Mouse (Mus musculus): ENCODE measurements around the gene Gm37240. TPM values are rescaled to one million over a fixed set of nuclear protein-coding genes. Genes with fewer than 3 reads are reported as not detected.
A peak's percentile ranks its signal among the peaks of the same experiment; 100 is the strongest.

Gm37240 gene
- polyA plus RNA-seq, 1 experiment from 2014 or later: 3.2 TPM

- Histone ChIP-seq H3K27me3 (ENCODE audit: control insufficient read depth, insufficient read depth, low read length) (peaks cover 26% of the 10 kb centered on the region), H3K4me1 (ENCODE audit: control insufficient read depth, insufficient read depth, low read length) (peaks cover 3% of the 10 kb centered on the region; the same call in 1 of the 2 replicates), H3K9ac (replicated peaks; ENCODE audit: low read length) (no peak overlapping the region), H3K4me3 (ENCODE audit: low read depth, low read length) (no peak overlapping the region), H3K9me3 (replicated peaks; ENCODE audit: control insufficient read depth, low read length) (no peaks in the 10 kb centered on the region), H3K36me3 (replicated peaks; ENCODE audit: control insufficient read depth, insufficient read depth, low read depth, low read length) (no peaks in the 10 kb centered on the region), H3K4me2 (ENCODE audit: low read depth, low read length) (no peak overlapping the region), H3K27ac (replicated peaks; ENCODE audit: low read depth, low read length) (no peak overlapping the region)
- 72% methylated on average over 6 of the region's 6 CpGs for WGBS
- ATAC-seq (replicated peaks; ENCODE audit: insufficient number of reproducible peaks, low FRiP score, low TSS enrichment, low read depth) (no peak), DNase-seq (ENCODE audit: low spot score) (no peak)
These were observed 1405.2 kb downstream of the Gm37240 start for GRCm38 (mm10) chr3:84482121-84482520.

GRCm38 (mm10) chr3:84481104-84481503 lies 1406.2 kb downstream of the Gm37240 start:
- H3K9me3 ChIP-seq (replicated peaks; ENCODE audit: control insufficient read depth, low read length): no peaks in the 10 kb centered on the region
- peaks cover 3% of the 10 kb centered on the region; the same call in 1 of the 2 replicates for H3K4me1 ChIP-seq (ENCODE audit: control insufficient read depth, insufficient read depth, low read length)
- peaks cover 26% of the 10 kb centered on the region for H3K27me3 ChIP-seq (ENCODE audit: control insufficient read depth, insufficient read depth, low read length)
- 3% methylated on average over 11 of the region's 11 CpGs for WGBS
- DNase-seq (ENCODE audit: low spot score) (peak; percentile 63), ATAC-seq (replicated peaks; ENCODE audit: insufficient number of reproducible peaks, low FRiP score, low TSS enrichment, low read depth) (no peak)
- H3K9ac ChIP-seq (replicated peaks; ENCODE audit: low read length): no peak overlapping the region
- peak overlapping the region; percentile 99 for H3K4me2 ChIP-seq (ENCODE audit: low read depth, low read length)
- peak overlapping the region; percentile 62; the same call in 1 of the 2 replicates for H3K4me3 ChIP-seq (ENCODE audit: low read depth, low read length)
- no peaks in the 10 kb centered on the region for H3K36me3 ChIP-seq (replicated peaks; ENCODE audit: control insufficient read depth, insufficient read depth, low read depth, low read length)
- H3K27ac ChIP-seq (replicated peaks; ENCODE audit: low read depth, low read length): no peak overlapping the region

- no peak within 1 kb of the TSS for H3K27ac ChIP-seq (replicated peaks; ENCODE audit: low read depth, low read length)
- ATAC-seq (replicated peaks; ENCODE audit: insufficient number of reproducible peaks, low FRiP score, low TSS enrichment, low read depth): peak; percentile 83
- H3K4me3 ChIP-seq (ENCODE audit: low read depth, low read length): peak within 1 kb of the TSS; percentile 62
- no peaks in the 10 kb centered on the region for H3K36me3 ChIP-seq (replicated peaks; ENCODE audit: control insufficient read depth, insufficient read depth, low read depth, low read length)
- peak within 1 kb of the TSS; percentile 99 for H3K4me2 ChIP-seq (ENCODE audit: low read depth, low read length)
- H3K9ac ChIP-seq (replicated peaks; ENCODE audit: low read length): peak within 1 kb of the TSS; percentile 58
- DNase-seq (ENCODE audit: low spot score): peak; percentile 64
- WGBS: under 1% methylated on average over 77 of the region's 82 CpGs
- H3K27me3 ChIP-seq (ENCODE audit: control insufficient read depth, insufficient read depth, low read length): peaks cover 26% of the 10 kb centered on the region
- H3K4me1 ChIP-seq (ENCODE audit: control insufficient read depth, insufficient read depth, low read length): peaks cover 3% of the 10 kb centered on the region; the same call in 1 of the 2 replicates
- no peaks in the 10 kb centered on the region for H3K9me3 ChIP-seq (replicated peaks; ENCODE audit: control insufficient read depth, low read length)
These were observed 1407.1 kb downstream of the Gm37240 start, which contains the start of gene Fhdc1 for GRCm38 (mm10) chr3:84480006-84480897. Gene Fhdc1 (minus strand): TSS chr3:84480429.

- DNase-seq (ENCODE audit: low spot score) (peak; percentile 60), ATAC-seq (replicated peaks; ENCODE audit: insufficient number of reproducible peaks, low FRiP score, low TSS enrichment, low read depth) (peak; percentile 50)
- Histone ChIP-seq H3K9me3 (replicated peaks; ENCODE audit: control insufficient read depth, low read length) (no peaks in the 10 kb centered on the region), H3K27me3 (ENCODE audit: control insufficient read depth, insufficient read depth, low read length) (peaks cover 26% of the 10 kb centered on the region), H3K9ac (replicated peaks; ENCODE audit: low read length) (peak overlapping the region; percentile 58), H3K36me3 (replicated peaks; ENCODE audit: control insufficient read depth, insufficient read depth, low read depth, low read length) (no peaks in the 10 kb centered on the region), H3K4me2 (ENCODE audit: low read depth, low read length) (peak overlapping the region; percentile 99), H3K4me3 (ENCODE audit: low read depth, low read length) (peak overlapping the region; percentile 62), H3K4me1 (ENCODE audit: control insufficient read depth, insufficient read depth, low read length) (peaks cover 3% of the 10 kb centered on the region; the same call in 1 of the 2 replicates), H3K27ac (replicated peaks; ENCODE audit: low read depth, low read length) (no peak overlapping the region)
- WGBS: under 1% methylated on average over 61 of the region's 61 CpGs
These were observed 1407.9 kb downstream of the Gm37240 start for GRCm38 (mm10) chr3:84479293-84480005.

- Histone ChIP-seq H3K27me3 (ENCODE audit: control insufficient read depth, insufficient read depth, low read length) (peaks cover 26% of the 10 kb centered on the region), H3K4me2 (ENCODE audit: low read depth, low read length) (peak overlapping the region; percentile 99), H3K9me3 (replicated peaks; ENCODE audit: control insufficient read depth, low read length) (no peaks in the 10 kb centered on the region), H3K36me3 (replicated peaks; ENCODE audit: control insufficient read depth, insufficient read depth, low read depth, low read length) (no peaks in the 10 kb centered on the region), H3K9ac (replicated peaks; ENCODE audit: low read length) (peak overlapping the region; percentile 58), H3K27ac (replicated peaks; ENCODE audit: low read depth, low read length) (no peak overlapping the region), H3K4me1 (ENCODE audit: control insufficient read depth, insufficient read depth, low read length) (peaks cover 3% of the 10 kb centered on the region; the same call in 1 of the 2 replicates), H3K4me3 (ENCODE audit: low read depth, low read length) (peak overlapping the region; percentile 62)
- DNase-seq (ENCODE audit: low spot score): no peak
- no peak for ATAC-seq (replicated peaks; ENCODE audit: insufficient number of reproducible peaks, low FRiP score, low TSS enrichment, low read depth)
- 2% methylated on average over 12 of the region's 12 CpGs for WGBS
These were observed 1408.4 kb downstream of the Gm37240 start for GRCm38 (mm10) chr3:84478896-84479292.

- no peak overlapping the region for H3K4me3 ChIP-seq (ENCODE audit: low read depth, low read length)
- peaks cover 3% of the 10 kb centered on the region; the same call in 1 of the 2 replicates for H3K4me1 ChIP-seq (ENCODE audit: control insufficient read depth, insufficient read depth, low read length)
- H3K9me3 ChIP-seq (replicated peaks; ENCODE audit: control insufficient read depth, low read length): no peaks in the 10 kb centered on the region
- H3K9ac ChIP-seq (replicated peaks; ENCODE audit: low read length): no peak overlapping the region
- ATAC-seq (replicated peaks; ENCODE audit: insufficient number of reproducible peaks, low FRiP score, low TSS enrichment, low read depth): no peak
- no peak for DNase-seq (ENCODE audit: low spot score)
- no peak overlapping the region for H3K4me2 ChIP-seq (ENCODE audit: low read depth, low read length)
- H3K36me3 ChIP-seq (replicated peaks; ENCODE audit: control insufficient read depth, insufficient read depth, low read depth, low read length): no peaks in the 10 kb centered on the region
- no peak overlapping the region for H3K27ac ChIP-seq (replicated peaks; ENCODE audit: low read depth, low read length)
- H3K27me3 ChIP-seq (ENCODE audit: control insufficient read depth, insufficient read depth, low read length): peaks cover 26% of the 10 kb centered on the region
- 5% methylated on average over 7 of the region's 7 CpGs for WGBS
These were observed 1409.1 kb downstream of the Gm37240 start for GRCm38 (mm10) chr3:84478195-84478594.

GRCm38 (mm10) chr3:84477498-84477897 lies 1409.8 kb downstream of the Gm37240 start:
- DNase-seq (ENCODE audit: low spot score) (no peak), ATAC-seq (replicated peaks; ENCODE audit: insufficient number of reproducible peaks, low FRiP score, low TSS enrichment, low read depth) (no peak)
- no peaks in the 10 kb centered on the region for H3K36me3 ChIP-seq (replicated peaks; ENCODE audit: control insufficient read depth, insufficient read depth, low read depth, low read length)
- H3K4me1 ChIP-seq (ENCODE audit: control insufficient read depth, insufficient read depth, low read length): peaks cover 3% of the 10 kb centered on the region; the same call in 1 of the 2 replicates
- no peak overlapping the region for H3K4me2 ChIP-seq (ENCODE audit: low read depth, low read length)
- WGBS: 91% methylated on average over 1 of the region's 1 CpGs
- no peaks in the 10 kb centered on the region for H3K9me3 ChIP-seq (replicated peaks; ENCODE audit: control insufficient read depth, low read length)
- H3K4me3 ChIP-seq (ENCODE audit: low read depth, low read length): no peak overlapping the region
- H3K9ac ChIP-seq (replicated peaks; ENCODE audit: low read length): no peak overlapping the region
- peaks cover 26% of the 10 kb centered on the region for H3K27me3 ChIP-seq (ENCODE audit: control insufficient read depth, insufficient read depth, low read length)
- no peak overlapping the region for H3K27ac ChIP-seq (replicated peaks; ENCODE audit: low read depth, low read length)
